Mouse (Mus musculus): ENCODE measurements around the gene Tomm22.
A peak's percentile ranks its signal among the peaks of the same experiment; 100 is the strongest.

Tomm22 gene

GRCm38 (mm10) chr15:79681973-79682372, 11.3 kb downstream of the Tomm22 start:
- TF ChIP-seq GATA4 (IDR thresholded peaks at IDR 0.05; ENCODE audit: insufficient replicate concordance, low read length): no peak

GRCm38 (mm10) chr15:79683146-79683545, 12.5 kb downstream of the Tomm22 start:
- no peak for TF ChIP-seq GATA4 (IDR thresholded peaks at IDR 0.05; ENCODE audit: insufficient replicate concordance, low read length)

GRCm38 (mm10) chr15:79683707-79684465, 13.2 kb downstream of the Tomm22 start:
- no peak for TF ChIP-seq GATA4 (IDR thresholded peaks at IDR 0.05; ENCODE audit: insufficient replicate concordance, low read length)

GRCm38 (mm10) chr15:79684616-79685015, 14.0 kb downstream of the Tomm22 start:
- TF ChIP-seq GATA4 (IDR thresholded peaks at IDR 0.05; ENCODE audit: insufficient replicate concordance, low read length): no peak

- TF ChIP-seq GATA4 (IDR thresholded peaks at IDR 0.05; ENCODE audit: insufficient replicate concordance, low read length): no peak
These were observed 14.5 kb downstream of the Tomm22 start for GRCm38 (mm10) chr15:79685141-79685641.

- no peak for TF ChIP-seq GATA4 (IDR thresholded peaks at IDR 0.05; ENCODE audit: insufficient replicate concordance, low read length)
These were observed 15.6 kb downstream of the Tomm22 start for GRCm38 (mm10) chr15:79686046-79686869.

- TF ChIP-seq GATA4 (IDR thresholded peaks at IDR 0.05; ENCODE audit: insufficient replicate concordance, low read length): no peak
These were observed 16.5 kb downstream of the Tomm22 start for GRCm38 (mm10) chr15:79687175-79687574.

- TF ChIP-seq GATA4 (IDR thresholded peaks at IDR 0.05; ENCODE audit: insufficient replicate concordance, low read length): no peak; the same call in 1 of the 2 replicates
These were observed 17.1 kb downstream of the Tomm22 start, which contains the start of gene Josd1 for GRCm38 (mm10) chr15:79687646-79688267. Josd1 (minus strand) TSS chr15:79687919.

- 0 out of 2 replicates have a peak, but pooled peaks have one; percentile 22 for TF ChIP-seq GATA4 (IDR thresholded peaks at IDR 0.05; ENCODE audit: insufficient replicate concordance, low read length)
These were observed 17.8 kb downstream of the Tomm22 start for GRCm38 (mm10) chr15:79688268-79688956.

- TF ChIP-seq GATA4 (IDR thresholded peaks at IDR 0.05; ENCODE audit: insufficient replicate concordance, low read length): peak; percentile 20; the same call in 1 of the 2 replicates
These were observed 19.2 kb downstream of the Tomm22 start for GRCm38 (mm10) chr15:79689662-79690425.

- TF ChIP-seq GATA4 (IDR thresholded peaks at IDR 0.05; ENCODE audit: insufficient replicate concordance, low read length): no peak
These were observed 19.9 kb downstream of the Tomm22 start, which contains the start of gene Gtpbp1 for GRCm38 (mm10) chr15:79690426-79691022. Gtpbp1 (plus strand) TSS chr15:79690845.

GRCm38 (mm10) chr15:79691023-79691508, 20.4 kb downstream of the Tomm22 start:
- no peak for TF ChIP-seq GATA4 (IDR thresholded peaks at IDR 0.05; ENCODE audit: insufficient replicate concordance, low read length)

GRCm38 (mm10) chr15:79692334-79692733, 21.7 kb downstream of the Tomm22 start:
- no peak for TF ChIP-seq GATA4 (IDR thresholded peaks at IDR 0.05; ENCODE audit: insufficient replicate concordance, low read length)
